Mouse (Mus musculus): ENCODE results near the gene Kcnrg. TPM values are rescaled to one million over a fixed set of nuclear protein-coding genes. Genes with fewer than 3 reads are reported as not detected.
A peak's percentile ranks its signal among the peaks of the same experiment; 100 is the strongest.

Kcnrg gene
- polyA plus RNA-seq, 1 experiment from 2014 or later, result 1.2 TPM

- ATAC-seq (ENCODE audit: low read depth), result no peak
- Histone ChIP-seq H3K9ac (ENCODE audit: low read depth, low read length) (no peak overlapping the region), H3K27ac (replicated peaks; ENCODE audit: low read depth, low read length) (no peak overlapping the region), H3K4me2 (ENCODE audit: low read depth, low read length) (no peak overlapping the region), H3K4me3 (ENCODE audit: low read depth, low read length) (no peak overlapping the region), H3K4me1 (ENCODE audit: control insufficient read depth, insufficient read depth, low read length) (no peaks in the 10 kb centered on the region), H3K9me3 (ENCODE audit: control insufficient read depth, low read length) (no peaks in the 10 kb centered on the region), H3K27me3 (replicated peaks; ENCODE audit: control insufficient read depth, insufficient read depth, low read length) (no peaks in the 10 kb centered on the region), H3K36me3 (ENCODE audit: control insufficient read depth, insufficient read depth, low read length) (0 out of 2 replicates have a peak, but pooled peaks cover 3% of the 10 kb centered on the region)
- WGBS, result 94% methylated on average over 5 of the region's 5 CpGs
- DNase-seq (ENCODE audit: low spot score), result no peak
Observed at GRCm38 (mm10) chr14:61611766-61612165, 4.5 kb downstream of the Kcnrg start.

- DNase-seq (ENCODE audit: low spot score), result no peak
- 92% methylated on average over 2 of the region's 2 CpGs for whole genome bisulfite sequencing
- Histone ChIP-seq H3K36me3 (ENCODE audit: control insufficient read depth, insufficient read depth, low read length) (0 out of 2 replicates have a peak, but pooled peaks cover 2% of the 10 kb centered on the region), H3K4me1 (ENCODE audit: control insufficient read depth, insufficient read depth, low read length) (no peaks in the 10 kb centered on the region), H3K27ac (replicated peaks; ENCODE audit: low read depth, low read length) (no peak overlapping the region), H3K4me2 (ENCODE audit: low read depth, low read length) (no peak overlapping the region), H3K9me3 (ENCODE audit: control insufficient read depth, low read length) (no peaks in the 10 kb centered on the region), H3K9ac (ENCODE audit: low read depth, low read length) (no peak overlapping the region), H3K27me3 (replicated peaks; ENCODE audit: control insufficient read depth, insufficient read depth, low read length) (no peaks in the 10 kb centered on the region), H3K4me3 (ENCODE audit: low read depth, low read length) (no peak overlapping the region)
- no peak for ATAC-seq (ENCODE audit: low read depth)
Observed at GRCm38 (mm10) chr14:61613319-61613718, 6.1 kb downstream of the Kcnrg start.

- H3K4me1 ChIP-seq (ENCODE audit: control insufficient read depth, insufficient read depth, low read length), result no peaks in the 10 kb centered on the region
- ATAC-seq (ENCODE audit: low read depth) (no peak), DNase-seq (ENCODE audit: low spot score) (no peak)
- no peak overlapping the region for H3K9ac ChIP-seq (ENCODE audit: low read depth, low read length)
- 85% methylated on average over 2 of the region's 2 CpGs for WGBS
- peaks cover 11% of the 10 kb centered on the region for H3K36me3 ChIP-seq (ENCODE audit: control insufficient read depth, insufficient read depth, low read length)
- no peak overlapping the region for H3K27ac ChIP-seq (replicated peaks; ENCODE audit: low read depth, low read length)
- no peak overlapping the region for H3K4me2 ChIP-seq (ENCODE audit: low read depth, low read length)
- no peaks in the 10 kb centered on the region for H3K9me3 ChIP-seq (ENCODE audit: control insufficient read depth, low read length)
- no peaks in the 10 kb centered on the region for H3K27me3 ChIP-seq (replicated peaks; ENCODE audit: control insufficient read depth, insufficient read depth, low read length)
- no peak overlapping the region for H3K4me3 ChIP-seq (ENCODE audit: low read depth, low read length)
Observed at GRCm38 (mm10) chr14:61620371-61620770, 13.1 kb downstream of the Kcnrg start.

DNA sequence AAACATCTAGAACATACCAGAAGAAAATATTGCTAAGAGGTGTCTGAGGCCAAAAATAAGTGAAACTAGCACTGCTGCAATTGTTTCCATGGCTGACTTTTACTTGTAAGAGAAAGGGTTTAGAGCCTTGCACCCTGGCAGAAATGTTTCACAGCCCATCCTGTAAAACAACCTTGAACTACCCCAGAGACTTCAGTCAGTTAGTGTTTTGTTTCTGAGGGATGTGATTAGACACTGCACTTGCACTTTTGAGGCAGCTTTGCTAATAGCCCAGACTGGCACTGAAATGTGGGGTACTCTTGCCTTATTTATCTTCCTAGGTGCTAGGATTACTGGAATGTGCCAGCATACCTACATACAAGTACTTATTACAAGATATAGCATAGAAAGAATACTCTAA is 28.7 kb downstream of the Kcnrg start:
- no peak for ATAC-seq (ENCODE audit: low read depth)
- Histone ChIP-seq H3K4me2 (ENCODE audit: low read depth, low read length) (no peak overlapping the region), H3K27ac (replicated peaks; ENCODE audit: low read depth, low read length) (no peak overlapping the region; the same call in 1 of the 2 replicates)

GRCm38 (mm10) chr14:61642668-61643067 is 35.4 kb downstream of the Kcnrg start:
- 63% methylated on average over 1 of the region's 1 CpGs for WGBS
- H3K27me3 ChIP-seq (replicated peaks; ENCODE audit: control insufficient read depth, insufficient read depth, low read length), result no peaks in the 10 kb centered on the region
- H3K27ac ChIP-seq (replicated peaks; ENCODE audit: low read depth, low read length), result no peak overlapping the region
- H3K9ac ChIP-seq (ENCODE audit: low read depth, low read length), result no peak overlapping the region
- ATAC-seq (ENCODE audit: low read depth), result no peak
- H3K4me3 ChIP-seq (ENCODE audit: low read depth, low read length), result no peak overlapping the region
- DNase-seq (ENCODE audit: low spot score), result no peak
- no peaks in the 10 kb centered on the region for H3K9me3 ChIP-seq (ENCODE audit: control insufficient read depth, low read length)
- no peak overlapping the region for H3K4me2 ChIP-seq (ENCODE audit: low read depth, low read length)
- 0 out of 2 replicates have a peak, but pooled peaks cover 7% of the 10 kb centered on the region for H3K36me3 ChIP-seq (ENCODE audit: control insufficient read depth, insufficient read depth, low read length)
- H3K4me1 ChIP-seq (ENCODE audit: control insufficient read depth, insufficient read depth, low read length), result no peaks in the 10 kb centered on the region

More for the DNA sequence above, 28.7 kb downstream of the Kcnrg start:
- no peaks in the 10 kb centered on the region for H3K4me1 ChIP-seq (ENCODE audit: control insufficient read depth, insufficient read depth, low read length)
- DNase-seq (ENCODE audit: low spot score), result no peak
- H3K9ac ChIP-seq (ENCODE audit: low read depth, low read length), result no peak overlapping the region
- no peak overlapping the region for H3K4me3 ChIP-seq (ENCODE audit: low read depth, low read length)
- peaks cover 30% of the 10 kb centered on the region for H3K36me3 ChIP-seq (ENCODE audit: control insufficient read depth, insufficient read depth, low read length)
- no peaks in the 10 kb centered on the region for H3K9me3 ChIP-seq (ENCODE audit: control insufficient read depth, low read length)
- H3K27me3 ChIP-seq (replicated peaks; ENCODE audit: control insufficient read depth, insufficient read depth, low read length), result no peaks in the 10 kb centered on the region

DNA sequence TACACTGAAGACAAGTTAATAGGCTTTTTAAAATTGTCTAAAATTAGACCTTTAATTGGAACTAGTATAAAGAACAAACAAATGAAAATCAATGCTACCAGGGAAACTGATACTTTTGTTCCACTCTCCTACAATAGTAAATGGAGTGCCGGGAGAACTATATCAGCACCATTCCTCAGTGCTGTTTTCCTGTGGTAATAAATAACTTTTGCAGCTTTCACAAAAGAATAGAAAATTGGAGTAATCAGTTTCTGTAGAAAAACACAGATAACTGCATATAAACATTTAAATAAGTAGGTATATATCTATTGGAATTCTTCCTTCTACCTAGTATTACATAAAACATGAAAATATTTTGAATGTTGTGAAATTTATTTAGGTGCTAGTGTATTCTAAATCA is 38.3 kb downstream of the Kcnrg start:
- Histone ChIP-seq H3K27ac (replicated peaks; ENCODE audit: low read depth, low read length) (no peak overlapping the region), H3K27me3 (replicated peaks; ENCODE audit: control insufficient read depth, insufficient read depth, low read length) (no peaks in the 10 kb centered on the region), H3K4me3 (ENCODE audit: low read depth, low read length) (no peak overlapping the region), H3K4me1 (ENCODE audit: control insufficient read depth, insufficient read depth, low read length) (no peaks in the 10 kb centered on the region), H3K9ac (ENCODE audit: low read depth, low read length) (no peak overlapping the region), H3K4me2 (ENCODE audit: low read depth, low read length) (peak overlapping the region; percentile 36; the same call in 1 of the 2 replicates), H3K9me3 (ENCODE audit: control insufficient read depth, low read length) (no peaks in the 10 kb centered on the region), H3K36me3 (ENCODE audit: control insufficient read depth, insufficient read depth, low read length) (no peaks in the 10 kb centered on the region)
- WGBS, result 47% methylated on average over 1 of the region's 1 CpGs
- ATAC-seq (ENCODE audit: low read depth), result no peak
- no peak for DNase-seq (ENCODE audit: low spot score)

GRCm38 (mm10) chr14:61647182-61647880 is 40.1 kb downstream of the Kcnrg start:
- no peaks in the 10 kb centered on the region for H3K9me3 ChIP-seq (ENCODE audit: control insufficient read depth, low read length)
- H3K4me3 ChIP-seq (ENCODE audit: low read depth, low read length), result peak overlapping the region; percentile 94
- H3K4me2 ChIP-seq (ENCODE audit: low read depth, low read length), result peak overlapping the region; percentile 82
- WGBS, result under 1% methylated on average over 24 of the region's 24 CpGs
- H3K27ac ChIP-seq (replicated peaks; ENCODE audit: low read depth, low read length), result peak overlapping the region; percentile 95
- peak; percentile 79 for DNase-seq (ENCODE audit: low spot score)
- ATAC-seq (ENCODE audit: low read depth), result no peak
- H3K27me3 ChIP-seq (replicated peaks; ENCODE audit: control insufficient read depth, insufficient read depth, low read length), result no peaks in the 10 kb centered on the region
- peak overlapping the region; percentile 96 for H3K9ac ChIP-seq (ENCODE audit: low read depth, low read length)
- H3K4me1 ChIP-seq (ENCODE audit: control insufficient read depth, insufficient read depth, low read length), result no peaks in the 10 kb centered on the region
- H3K36me3 ChIP-seq (ENCODE audit: control insufficient read depth, insufficient read depth, low read length), result no peaks in the 10 kb centered on the region

DNA sequence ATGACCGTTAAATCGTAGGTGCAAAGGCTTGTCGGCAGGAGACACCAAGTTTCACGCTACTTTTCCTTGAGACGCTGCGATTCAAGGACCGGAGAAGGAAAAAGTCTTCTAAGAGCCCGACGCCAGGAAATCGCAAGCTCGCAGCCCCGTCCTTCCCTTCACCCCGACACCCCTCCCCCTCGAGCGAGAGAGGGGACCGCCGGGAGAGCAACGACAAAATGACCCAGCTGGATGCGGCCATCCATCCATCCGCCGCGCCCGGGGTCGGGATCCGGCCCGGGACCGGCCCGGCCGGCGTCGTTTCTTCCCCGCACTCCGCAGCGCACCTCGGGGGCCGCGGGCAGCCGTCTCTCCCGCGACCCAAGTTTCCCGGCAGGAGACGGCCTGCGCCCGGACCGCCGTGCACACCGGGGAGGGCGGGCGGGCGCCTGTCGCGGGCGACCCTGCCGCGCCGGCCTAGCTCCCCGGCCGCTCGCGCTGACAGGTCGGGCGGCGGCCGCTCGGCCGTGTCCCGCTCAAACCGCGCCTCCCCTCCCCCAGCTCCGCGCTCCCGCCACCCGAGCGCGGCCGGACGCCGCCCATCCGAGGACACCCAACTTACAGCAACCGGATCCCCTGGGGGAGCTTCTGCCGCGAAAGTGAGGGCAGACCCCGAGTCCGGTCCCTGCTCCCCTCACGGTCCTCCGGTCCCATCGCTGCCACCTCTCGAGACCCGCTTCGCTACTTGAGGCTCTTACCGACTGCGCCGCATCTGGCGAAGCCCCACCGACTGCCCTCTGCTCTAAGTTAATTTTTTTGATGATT is 40.8 kb downstream of the Kcnrg start:
- H3K4me2 ChIP-seq (ENCODE audit: low read depth, low read length), result peak overlapping the region; percentile 82
- WGBS, result under 1% methylated on average over 38 of the region's 95 CpGs
- H3K9ac ChIP-seq (ENCODE audit: low read depth, low read length), result peak overlapping the region; percentile 96
- H3K9me3 ChIP-seq (ENCODE audit: control insufficient read depth, low read length), result no peaks in the 10 kb centered on the region
- DNase-seq (ENCODE audit: low spot score) (peak; percentile 74), ATAC-seq (ENCODE audit: low read depth) (peak; percentile 69)
- no peaks in the 10 kb centered on the region for H3K4me1 ChIP-seq (ENCODE audit: control insufficient read depth, insufficient read depth, low read length)
- H3K4me3 ChIP-seq (ENCODE audit: low read depth, low read length), result peak overlapping the region; percentile 94
- no peaks in the 10 kb centered on the region for H3K27me3 ChIP-seq (replicated peaks; ENCODE audit: control insufficient read depth, insufficient read depth, low read length)
- H3K27ac ChIP-seq (replicated peaks; ENCODE audit: low read depth, low read length), result peak overlapping the region; percentile 95
- no peaks in the 10 kb centered on the region for H3K36me3 ChIP-seq (ENCODE audit: control insufficient read depth, insufficient read depth, low read length)

All from embryonic facial prominence, embryonic 14.5 days (tissue).